ENCODE assay signal across 11 mouse cellular contexts in genomic region chr12:73764649-73765525, GRCm38 (mm10).
A peak's percentile ranks its signal among the peaks of the same experiment; 100 is the strongest.
DNase-seq lines count a peak whose midpoint lies in the region; ATAC-seq and TF ChIP-seq lines count a peak whose summit lies in the region.
"Had no signal": no experiment of that assay in that cellular context is flagged by ENCODE, and none has a peak within 500 bp of the region (broad histone marks: within the 10 kb centered on the region; RNA-seq: fewer than 3 reads in every experiment).

No protein-coding gene starts in this region.

- peaks cover 3% of the 10 kb centered on the region; the same call in 1 of the 2 replicates for H3K4me1 ChIP-seq in lung, postnatal 0 days (ENCODE audit: insufficient read depth, low read depth, low read length)
- H3K4me1 ChIP-seq in heart, embryonic 16.5 days (ENCODE audit: control insufficient read depth, insufficient read depth, low read length) = peaks cover 32% of the 10 kb centered on the region
- peaks cover 11% of the 10 kb centered on the region; the same call in 1 of the 2 replicates for H3K4me1 ChIP-seq in stomach, embryonic 16.5 days (ENCODE audit: control insufficient read depth, insufficient read depth, low read length)
- no peaks in the 10 kb centered on the region for H3K4me1 ChIP-seq in forebrain, postnatal 0 days (ENCODE audit: insufficient read depth)

- DNase-seq in heart, adult 18-20 months = peak; percentile 42 to 58
- DNase-seq in heart, postnatal 25 days (ENCODE audit: low spot score) = no peak
- DNase-seq in lung, postnatal 0 days (ENCODE audit: low spot score) = peak; percentile 65
- DNase-seq in lung, postnatal 14 days = no peak
- DNase-seq in forebrain, postnatal 0 days = no peak
- no peak for DNase-seq in cerebellum, adult 8-10 months
- DNase-seq: layer of hippocampus, adult 9-11 months had no signal

- intact Hi-C loops in heart, postnatal 25 days (cut with DNase I) = no loop called here

- no peaks in the 10 kb centered on the region for H3K9me3 ChIP-seq in lung, postnatal 0 days (ENCODE audit: low read length)
- no peaks in the 10 kb centered on the region for H3K9me3 ChIP-seq in heart, embryonic 16.5 days (replicated peaks; ENCODE audit: control insufficient read depth, low read length)
- H3K9me3 ChIP-seq in stomach, embryonic 16.5 days (replicated peaks; ENCODE audit: control insufficient read depth, low read length) = no peaks in the 10 kb centered on the region
- no peaks in the 10 kb centered on the region for H3K9me3 ChIP-seq in forebrain, postnatal 0 days (ENCODE audit: low read length)
- H3K9me3 ChIP-seq: megakaryocyte, embryonic 14.5 days; neural tube, embryonic 12.5 days had no signal

- H3K4me2 ChIP-seq in lung, postnatal 0 days (replicated peaks; ENCODE audit: low read depth, low read length) = no peak overlapping the region
- peak overlapping the region; percentile 7; the same call in 1 of the 2 replicates for H3K4me2 ChIP-seq in heart, embryonic 16.5 days (ENCODE audit: low read depth, low read length)
- no peak overlapping the region for H3K4me2 ChIP-seq in stomach, embryonic 16.5 days (ENCODE audit: low read depth, low read length)
- H3K4me2 ChIP-seq in forebrain, postnatal 0 days (ENCODE audit: low read depth) = no peak overlapping the region
- H3K4me2 ChIP-seq: neural tube, embryonic 12.5 days had no signal

- TF ChIP-seq EP300 in lung, postnatal 0 days (IDR thresholded peaks at IDR 0.05) = no peak

- H3K27me3 ChIP-seq in lung, postnatal 0 days (replicated peaks; ENCODE audit: insufficient read depth, low read length) = no peaks in the 10 kb centered on the region
- H3K27me3 ChIP-seq in heart, embryonic 16.5 days (ENCODE audit: control insufficient read depth, insufficient read depth, low read length) = no peaks in the 10 kb centered on the region
- H3K27me3 ChIP-seq in stomach, embryonic 16.5 days (ENCODE audit: control insufficient read depth, insufficient read depth, low read length) = no peaks in the 10 kb centered on the region
- no peaks in the 10 kb centered on the region for H3K27me3 ChIP-seq in forebrain, postnatal 0 days (ENCODE audit: insufficient read depth, low read length)
- H3K27me3 ChIP-seq: neural tube, embryonic 12.5 days had no signal

- ATAC-seq in lung, postnatal 0 days = peak; percentile 66
- ATAC-seq in heart, embryonic 16.5 days (replicated peaks; ENCODE audit: extremely low read depth, insufficient read depth, low FRiP score) = peak; percentile 81
- peak; percentile 85 for ATAC-seq in stomach, embryonic 16.5 days (ENCODE audit: insufficient read depth, low FRiP score)
- ATAC-seq in forebrain, postnatal 0 days = no peak; the same call in 1 of the 2 replicates

- no peak overlapping the region for H3K4me3 ChIP-seq in lung, postnatal 0 days (ENCODE audit: low read depth, low read length)
- no peak overlapping the region for H3K4me3 ChIP-seq in heart, embryonic 16.5 days (ENCODE audit: low read length)
- no peak overlapping the region for H3K4me3 ChIP-seq in stomach, embryonic 16.5 days (replicated peaks; ENCODE audit: low read length)
- H3K4me3 ChIP-seq in forebrain, postnatal 0 days (ENCODE audit: low read depth, low read length) = no peak overlapping the region
- H3K4me3 ChIP-seq: megakaryocyte, embryonic 14.5 days; neural tube, embryonic 12.5 days had no signal

- H3K27ac ChIP-seq in lung, postnatal 0 days (ENCODE audit: low read length) = peak overlapping the region; percentile 38; the same call in 1 of the 2 replicates
- H3K27ac ChIP-seq in heart, embryonic 16.5 days (ENCODE audit: low read length) = peak overlapping the region; percentile 90
- peak overlapping the region; percentile 22 for H3K27ac ChIP-seq in stomach, embryonic 16.5 days (ENCODE audit: low read length)
- H3K27ac ChIP-seq in forebrain, postnatal 0 days (ENCODE audit: low read depth, low read length) = no peak overlapping the region
- H3K27ac ChIP-seq: neural tube, embryonic 12.5 days had no signal

- no peaks in the 10 kb centered on the region for H3K36me3 ChIP-seq in lung, postnatal 0 days (ENCODE audit: insufficient read depth, low read length)
- no peaks in the 10 kb centered on the region for H3K36me3 ChIP-seq in heart, embryonic 16.5 days (ENCODE audit: control insufficient read depth, insufficient read depth)
- H3K36me3 ChIP-seq in stomach, embryonic 16.5 days (ENCODE audit: control insufficient read depth, insufficient read depth, low read length) = no peaks in the 10 kb centered on the region
- H3K36me3 ChIP-seq in forebrain, postnatal 0 days (ENCODE audit: insufficient read depth) = no peaks in the 10 kb centered on the region
- H3K36me3 ChIP-seq: neural tube, embryonic 12.5 days had no signal

- TF ChIP-seq CTCF in lung, postnatal 0 days (IDR thresholded peaks at IDR 0.05) = no peak
- TF ChIP-seq CTCF in forebrain, postnatal 0 days (IDR thresholded peaks at IDR 0.05; ENCODE audit: low read depth) = no peak

- WGBS in lung, postnatal 0 days = 29% methylated on average over 15 of the region's 15 CpGs
- 19% methylated on average over 15 of the region's 15 CpGs for WGBS in heart, embryonic 16.5 days
- 36% methylated on average over 15 of the region's 15 CpGs for WGBS in stomach, embryonic 16.5 days
- WGBS in forebrain, postnatal 0 days = 56% methylated on average over 15 of the region's 15 CpGs

- 0 out of 2 replicates have a peak overlapping the region, but pooled peaks have one; percentile 16 for H3K9ac ChIP-seq in lung, postnatal 0 days (replicated peaks; ENCODE audit: low read depth)
- H3K9ac ChIP-seq in heart, embryonic 16.5 days (ENCODE audit: low read length) = peak overlapping the region; percentile 43
- no peak overlapping the region for H3K9ac ChIP-seq in stomach, embryonic 16.5 days (ENCODE audit: low read length)
- no peak overlapping the region for H3K9ac ChIP-seq in forebrain, postnatal 0 days
- H3K9ac ChIP-seq: neural tube, embryonic 12.5 days had no signal

Comparison
In these comparisons a context has a peak if more than half of its experiments do, and no peak if none do; other contexts are left out.
1. DNase-seq: peak in heart, adult 18-20 months (2 of 2) and lung, postnatal 0 days (single experiment); none in heart, postnatal 25 days (single experiment), lung, postnatal 14 days (single experiment), forebrain, postnatal 0 days (single experiment) and cerebellum, adult 8-10 months (single experiment).
2. H3K9ac ChIP-seq: peak in lung, postnatal 0 days (single experiment) and heart, embryonic 16.5 days (single experiment); none in stomach, embryonic 16.5 days (single experiment) and forebrain, postnatal 0 days (single experiment).